Mouse (Mus musculus): ENCODE measurements around the gene Vgf.

The Vgf gene

GRCm38 (mm10) chr5:137026092-137026491 is at the start of gene Vgf:
Gene Vgf, plus strand, starts transcription at chr5:137026392.
- no peak for DNase-seq (ENCODE audit: low read depth in 1 of 2, low spot score in 2 of 2)

- peak; percentile 37 to 39 for DNase-seq (ENCODE audit: low read depth in 1 of 2, low spot score in 2 of 2)
Observed at GRCm38 (mm10) chr5:136977769-136978168, 48.4 kb upstream of the Vgf start.

DNA sequence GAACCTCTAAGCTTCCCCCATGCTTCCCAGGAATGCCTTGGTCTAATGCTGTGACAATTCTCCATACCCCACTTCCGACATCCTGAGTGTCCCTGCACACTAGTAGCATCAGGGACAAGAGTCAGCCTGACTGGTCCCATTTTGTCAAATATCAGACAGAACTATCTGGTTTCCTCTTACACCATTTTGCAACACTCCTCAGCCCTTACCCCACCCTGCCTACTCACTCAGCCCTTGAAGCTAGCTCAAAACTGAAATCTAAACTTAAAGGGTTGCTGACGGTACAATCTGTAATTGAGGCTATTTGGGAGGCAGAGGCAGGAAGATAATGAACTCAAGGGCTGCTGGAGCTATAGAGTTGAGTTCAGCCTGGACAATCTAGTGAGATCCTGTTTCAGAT is 46.4 kb upstream of the Vgf start:
- DNase-seq (ENCODE audit: low read depth in 1 of 2, low spot score in 2 of 2): no peak

DNA sequence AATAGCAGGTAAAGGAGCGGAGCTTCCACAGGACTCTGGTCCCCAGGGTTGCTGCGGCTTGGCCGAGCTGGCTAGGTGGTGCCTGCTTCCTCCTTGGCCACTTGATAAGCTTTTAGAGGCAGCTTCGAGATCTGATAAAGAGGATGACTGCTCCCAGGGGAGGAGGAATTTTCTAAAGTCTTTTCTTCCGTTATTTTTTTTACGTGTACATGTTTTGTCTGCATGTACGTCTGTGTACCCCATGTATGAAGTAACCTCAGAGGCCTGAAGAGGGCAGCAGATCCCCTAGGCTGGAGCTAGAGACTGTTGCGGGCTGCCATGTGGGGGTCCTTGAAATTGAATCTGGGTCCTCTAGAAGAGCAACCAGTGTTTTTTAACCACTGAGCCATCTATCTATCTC is 45.2 kb upstream of the Vgf start:
- no peak for DNase-seq (ENCODE audit: low read depth in 1 of 2, low spot score in 2 of 2)

GRCm38 (mm10) chr5:136982338-136982930 is 43.8 kb upstream of the Vgf start:
- no peak for DNase-seq (ENCODE audit: low read depth in 1 of 2, low spot score in 2 of 2)

DNA sequence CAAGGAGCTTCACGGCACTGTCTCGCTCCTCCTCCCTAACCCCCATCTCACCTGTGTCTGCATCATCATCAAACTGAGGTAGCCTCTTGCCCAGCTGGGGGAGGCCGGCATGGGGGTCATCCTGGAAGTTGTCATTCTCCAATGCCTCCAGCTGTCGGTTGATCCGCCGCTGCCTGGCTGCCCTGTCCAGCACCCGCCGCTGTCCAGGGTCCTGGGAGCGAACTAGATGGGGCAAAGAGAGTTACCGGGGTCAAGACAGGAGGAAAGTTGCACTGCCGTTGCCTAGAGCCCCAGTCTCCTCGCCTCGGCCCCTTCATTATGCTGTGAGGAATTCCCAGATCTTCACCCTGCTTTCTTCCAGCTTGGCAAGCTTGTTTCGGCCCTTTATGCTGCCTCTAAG is 41.4 kb upstream of the Vgf start:
- no peak for DNase-seq (ENCODE audit: low read depth in 1 of 2, low spot score in 2 of 2)

DNA sequence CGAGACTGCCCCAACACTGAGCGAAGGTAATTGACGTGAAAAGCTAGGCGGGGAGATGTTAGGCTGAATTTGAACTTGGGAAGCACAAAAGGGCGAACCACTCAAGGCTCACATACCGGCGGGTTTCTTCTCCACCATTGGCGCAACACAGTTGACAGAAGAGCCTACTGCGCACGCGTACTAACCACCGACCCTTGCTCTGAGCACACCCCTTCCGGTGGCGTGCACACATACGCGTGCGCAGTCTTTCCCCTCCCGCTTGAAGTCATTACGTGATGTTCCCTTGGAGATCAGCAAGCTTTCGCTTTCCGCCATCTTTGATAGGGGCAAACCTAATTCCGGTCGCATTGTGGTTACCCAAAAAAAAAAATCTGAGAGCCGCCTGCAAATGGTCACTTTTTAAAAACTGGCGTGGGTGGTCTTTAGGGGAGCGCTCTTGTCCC is 39.5 kb upstream of the Vgf start, which contains the start of gene Plod3:
Gene Plod3 (plus strand): TSS at position 325 of the 443 bp plus-strand sequence.
- peak; percentile 86 to 89 for DNase-seq (ENCODE audit: low read depth in 1 of 2, low spot score in 2 of 2)

DNA sequence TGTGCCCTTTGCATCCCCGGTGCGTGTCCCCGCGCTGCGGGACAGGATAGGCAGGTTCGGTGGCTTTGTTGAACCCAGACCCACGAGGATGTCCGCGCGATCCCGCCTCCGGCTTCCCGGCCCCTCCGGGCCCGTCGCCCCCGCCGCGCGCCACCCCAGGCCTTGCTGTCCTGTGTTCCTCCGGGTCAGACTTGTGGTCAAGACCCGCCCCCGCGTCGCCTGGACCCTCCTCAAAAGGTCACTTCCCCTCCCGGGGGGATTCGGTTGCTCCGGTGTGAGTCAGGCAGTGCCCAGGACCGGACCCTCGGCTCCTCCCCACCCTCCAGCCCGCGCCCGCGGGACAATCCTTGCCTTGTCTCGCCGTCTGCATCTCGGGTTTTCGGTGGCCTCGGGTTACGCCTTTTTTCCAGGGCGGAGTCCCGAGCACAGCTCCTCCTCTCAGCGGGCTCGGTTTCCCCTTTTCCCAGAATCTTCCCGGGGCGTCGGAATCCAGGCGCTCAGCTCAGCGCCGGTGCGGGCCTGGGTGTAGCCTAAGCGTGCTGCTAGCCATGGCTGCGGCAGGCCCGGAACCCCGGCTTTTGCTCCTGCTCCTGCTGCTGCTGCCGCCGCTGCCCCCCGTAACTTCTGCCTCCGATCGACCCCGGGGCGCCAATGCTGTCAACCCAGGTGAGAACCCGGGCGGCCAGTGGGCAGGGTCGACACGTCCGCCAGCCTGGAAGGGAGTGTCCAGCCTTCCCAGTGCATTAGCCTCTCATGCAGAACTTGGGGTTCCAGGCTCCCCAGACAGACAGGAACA is 38.9 kb upstream of the Vgf start:
- DNase-seq (ENCODE audit: low read depth in 1 of 2, low spot score in 2 of 2): peak in 1 of 2 experiments; percentile 38

GRCm38 (mm10) chr5:136987934-136988271 is 38.3 kb upstream of the Vgf start, which contains the start of gene Znhit1:
Gene Znhit1, minus strand, starts transcription at chr5:136988021.
- no peak for DNase-seq (ENCODE audit: low read depth in 1 of 2, low spot score in 2 of 2)

- DNase-seq (ENCODE audit: low read depth in 1 of 2, low spot score in 2 of 2): peak in 1 of 2 experiments; percentile 42
Observed at GRCm38 (mm10) chr5:136988420-136988819, 37.8 kb upstream of the Vgf start.

- no peak for DNase-seq (ENCODE audit: low read depth in 1 of 2, low spot score in 2 of 2)
Observed at GRCm38 (mm10) chr5:136989801-136990200, 36.4 kb upstream of the Vgf start.

GRCm38 (mm10) chr5:136999449-136999848 is 26.7 kb upstream of the Vgf start:
- DNase-seq (ENCODE audit: low read depth in 1 of 2, low spot score in 2 of 2): no peak

GRCm38 (mm10) chr5:137000612-137001011 is 25.6 kb upstream of the Vgf start:
- no peak for DNase-seq (ENCODE audit: low read depth in 1 of 2, low spot score in 2 of 2)

GRCm38 (mm10) chr5:137007276-137007675 is 18.9 kb upstream of the Vgf start:
- DNase-seq (ENCODE audit: low read depth in 1 of 2, low spot score in 2 of 2): no peak

GRCm38 (mm10) chr5:137009988-137010387 is 16.2 kb upstream of the Vgf start:
- no peak for DNase-seq (ENCODE audit: low read depth in 1 of 2, low spot score in 2 of 2)

DNA sequence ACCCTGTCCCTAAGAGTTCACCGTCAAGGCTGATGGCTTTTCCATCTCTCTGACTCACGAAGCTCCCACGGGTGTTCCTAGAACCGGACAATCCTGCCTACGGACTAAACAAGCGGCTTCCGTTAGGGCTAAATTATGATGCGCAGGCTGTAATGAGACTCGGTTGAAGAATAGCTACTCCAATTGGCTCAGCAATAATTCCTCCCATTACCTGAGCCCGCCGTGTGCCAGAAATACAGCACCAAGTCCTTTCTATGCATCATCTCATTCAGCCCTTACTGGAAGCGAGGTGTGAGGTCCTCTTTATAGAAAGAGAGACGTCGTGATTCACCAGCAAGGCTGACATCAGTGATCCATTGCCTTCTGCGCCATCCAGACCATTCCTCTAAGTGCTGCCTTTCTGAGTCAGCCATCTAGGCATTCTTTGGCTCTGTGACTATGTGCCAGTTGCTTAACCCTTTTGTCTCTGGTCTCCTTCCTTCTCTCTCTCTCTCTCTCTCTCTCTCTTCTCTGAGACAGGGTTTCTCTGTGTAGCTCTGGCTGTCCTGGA is 13.7 kb upstream of the Vgf start:
- no peak for DNase-seq (ENCODE audit: low read depth in 1 of 2, low spot score in 2 of 2)

DNA sequence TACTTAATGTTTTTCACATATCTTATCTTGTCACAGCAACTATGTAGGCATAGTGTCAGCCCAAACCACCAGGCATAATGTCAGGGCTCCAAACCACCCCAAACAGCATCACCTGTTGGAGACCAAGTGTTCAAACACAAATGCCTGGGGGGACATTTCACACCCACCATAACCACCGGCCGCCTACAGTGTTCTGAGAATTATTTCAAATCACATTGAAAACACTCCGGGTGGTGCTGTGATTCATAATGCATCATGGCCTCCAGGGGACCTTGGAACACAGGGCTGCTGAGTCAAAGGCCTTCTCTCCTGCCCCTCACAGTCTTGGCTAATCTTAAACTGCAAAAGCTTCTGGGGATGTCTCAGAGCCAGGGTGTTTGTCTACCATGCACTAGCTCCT is 10.3 kb upstream of the Vgf start:
- no peak for DNase-seq (ENCODE audit: low read depth in 1 of 2, low spot score in 2 of 2)

- no peak for DNase-seq (ENCODE audit: low read depth in 1 of 2, low spot score in 2 of 2)
Observed at GRCm38 (mm10) chr5:137024318-137024717, 1.9 kb upstream of the Vgf start.

GRCm38 (mm10) chr5:137025132-137025531 is 1.1 kb upstream of the Vgf start:
- peak in 1 of 2 experiments; percentile 64 for DNase-seq (ENCODE audit: low read depth in 1 of 2, low spot score in 2 of 2)

GRCm38 (mm10) chr5:137028561-137029272 is 2.5 kb downstream of the Vgf start:
- no peak for DNase-seq (ENCODE audit: low read depth in 1 of 2, low spot score in 2 of 2)

GRCm38 (mm10) chr5:137029273-137029585 is 3.0 kb downstream of the Vgf start:
- no peak for DNase-seq (ENCODE audit: low read depth in 1 of 2, low spot score in 2 of 2)
